Mouse (Mus musculus) limb, embryonic 13.5 days (tissue): ENCODE results near the gene Gsto1. TPM values are rescaled to one million over a fixed set of nuclear protein-coding genes. Genes with fewer than 3 reads are reported as not detected.
A peak's percentile ranks its signal among the peaks of the same experiment; 100 is the strongest.
"Not testable (repeated sequence)": the region's sequence is repeated elsewhere in the genome, so short reads cannot be mapped to it uniquely, and the experiment has no call there.

Source experiments
- ATAC-seq: fragments of 200-750 bp; cut with Nextera tagmentation; 2 replicates; pipeline ENCODE4 v1.8.0; 2017; ENCODE audit warnings: low read depth, moderate number of reproducible peaks, moderate TSS enrichment; ENCODE audit not compliant: low FRiP score
- H3K27ac ChIP-seq: fragments of 300-500 bp; sonication (generic); 2 replicates; pipeline ENCODE4 v1.5.1; 2015; ENCODE audit warnings: inconsistent platforms, mild to moderate bottlenecking, moderate library complexity
- H3K27me3 ChIP-seq: fragments of 300-500 bp; sonication (generic); 2 replicates; pipeline ENCODE4 v1.6.1; 2015; ENCODE audit warnings: mild to moderate bottlenecking, inconsistent platforms
- H3K36me3 ChIP-seq: fragments of 300-500 bp; sonication (generic); 2 replicates; pipeline ENCODE4 v1.6.1; 2015; ENCODE audit warnings: inconsistent platforms, mild to moderate bottlenecking, moderate library complexity
- H3K4me1 ChIP-seq: fragments of 300-500 bp; sonication (generic); 2 replicates; pipeline ENCODE4 v1.6.1; 2015; ENCODE audit warnings: inconsistent platforms
- H3K4me2 ChIP-seq: fragments of 300-500 bp; sonication (generic); replicated peaks from 2 replicates; pipeline ENCODE4 v1.6.1; 2015; ENCODE audit warnings: inconsistent platforms, mild to moderate bottlenecking, moderate library complexity
- H3K4me3 ChIP-seq: fragments of 300-500 bp; sonication (generic); 2 replicates; pipeline ENCODE4 v1.5.1; 2015; ENCODE audit warnings: moderate library complexity, mild to moderate bottlenecking, inconsistent platforms
- H3K9ac ChIP-seq: fragments of 300-500 bp; sonication (generic); 2 replicates; pipeline ENCODE4 v1.6.1; 2015; ENCODE audit warnings: mild to moderate bottlenecking, inconsistent platforms
- H3K9me3 ChIP-seq: fragments of 300-500 bp; sonication (generic); 2 replicates; pipeline ENCODE4 v1.6.1; 2016; ENCODE audit warnings: inconsistent platforms
- WGBS: fragments of 180-500 bp; shearing (Covaris S2); methylation state at CpG from one replicate; pipeline ENCODE4 v1.1.7; 2015; 5-methylcytosine and 5-hydroxymethylcytosine counted together
- polyA plus RNA-seq: library from polyadenylated mRNA; unstranded; fragments of >200 nt; fragmentation: Nextera tagmentation; extraction: Ambion mirVana; gene quantifications from 2 replicates; pipeline ENCODE4 v1.2.1, GENCODE M21; 2015

Gsto1 gene
- polyA plus RNA-seq, 1 experiment from 2014 or later: 181 TPM

DNA sequence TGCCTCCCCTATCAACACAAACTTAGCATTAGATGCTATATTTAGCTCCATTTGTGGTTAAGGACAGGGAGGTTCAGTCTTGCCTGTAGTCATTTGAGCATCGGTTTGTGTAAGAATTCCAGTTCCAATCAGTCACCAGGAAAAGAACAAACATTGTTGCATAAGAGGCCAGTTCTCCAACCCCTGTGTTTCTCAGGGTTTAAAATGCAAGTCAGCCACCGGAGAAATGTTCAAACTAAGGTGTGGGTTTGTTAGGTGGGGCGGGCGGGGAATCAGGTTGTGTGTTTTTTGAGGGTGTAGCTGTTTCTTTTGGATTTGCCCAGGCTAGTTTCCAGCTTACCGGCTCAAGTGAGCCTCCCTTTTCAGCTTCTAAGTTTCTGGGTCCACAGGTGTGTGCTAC, 20.2 kb upstream of the Gsto1 start:
- no peak for ATAC-seq
- Histone ChIP-seq H3K9ac (no peak overlapping the region), H3K9me3 (no peaks in the 10 kb centered on the region), H3K27me3 (peaks cover 11% of the 10 kb centered on the region), H3K4me1 (peaks cover 12% of the 10 kb centered on the region; the same call in 1 of the 2 replicates), H3K4me2 (no peak overlapping the region), H3K4me3 (no peak overlapping the region), H3K27ac (no peak overlapping the region), H3K36me3 (no peaks in the 10 kb centered on the region)
- WGBS: 88% methylated on average over 5 of the region's 5 CpGs

DNA sequence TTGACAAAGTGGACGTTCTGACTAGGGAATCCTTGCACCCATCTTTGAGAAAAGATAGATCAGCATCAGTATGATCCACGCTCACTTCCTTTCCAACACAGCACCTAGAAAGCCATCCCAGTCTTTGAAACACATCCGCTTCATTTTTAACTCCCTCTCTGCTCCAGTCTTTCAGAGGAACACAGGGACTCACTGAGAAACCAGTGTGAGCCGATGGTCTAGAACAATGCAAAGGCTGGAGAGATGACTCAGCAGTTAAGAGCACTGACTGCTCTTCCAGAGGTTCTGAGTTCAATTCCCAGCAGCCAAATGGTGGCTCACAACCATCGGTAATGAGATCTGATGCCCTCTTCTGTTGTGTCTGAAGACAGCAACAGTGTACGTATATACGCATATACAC, 19.0 kb upstream of the Gsto1 start:
- Histone ChIP-seq H3K9ac (no peak overlapping the region), H3K4me3 (no peak overlapping the region), H3K36me3 (no peaks in the 10 kb centered on the region), H3K27ac (no peak overlapping the region), H3K4me2 (no peak overlapping the region), H3K4me1 (peaks cover 12% of the 10 kb centered on the region; the same call in 1 of the 2 replicates), H3K9me3 (no peaks in the 10 kb centered on the region), H3K27me3 (peaks cover 11% of the 10 kb centered on the region)
- no peak for ATAC-seq
- WGBS: 85% methylated on average over 7 of the region's 7 CpGs

DNA sequence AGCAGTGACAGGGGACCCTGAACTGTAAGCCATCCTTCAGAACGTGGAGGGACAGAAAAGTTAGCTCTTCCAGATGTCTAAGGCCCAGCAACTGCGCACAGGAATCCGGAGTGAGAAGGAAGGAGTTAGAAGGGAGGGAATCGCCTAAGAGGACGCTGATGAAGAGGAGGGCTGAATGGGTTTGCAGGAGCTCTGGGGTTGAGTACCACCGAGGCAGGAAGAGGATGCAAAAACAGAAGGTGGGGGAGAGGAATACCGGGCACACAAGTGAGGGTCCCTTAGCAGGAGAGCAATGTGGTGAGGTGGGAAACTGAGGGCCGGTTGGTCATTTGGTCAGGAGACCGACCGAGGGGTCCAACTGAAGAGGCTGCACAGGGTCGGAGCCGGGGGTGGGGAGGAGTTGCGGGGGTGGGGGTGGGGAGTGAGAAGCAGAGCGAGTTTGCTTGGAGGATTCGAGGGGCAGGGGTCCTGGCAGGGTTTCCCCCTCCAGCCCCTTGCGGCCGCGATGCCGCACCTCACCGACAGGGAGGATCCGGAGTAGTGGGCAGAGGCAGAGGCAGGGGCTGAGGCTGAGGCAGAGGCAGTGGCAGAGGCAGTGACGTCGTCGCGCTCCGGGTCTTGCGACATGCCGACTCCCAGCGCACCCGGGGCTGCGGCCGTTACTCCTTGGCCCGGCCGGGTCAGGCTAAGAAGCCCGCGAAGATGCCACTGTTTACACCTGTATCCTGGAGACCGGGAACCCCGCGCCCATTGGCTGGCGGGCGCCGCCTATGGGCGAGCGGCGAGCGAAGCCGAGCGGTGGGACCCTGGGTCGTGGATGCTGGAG, 17.9 kb upstream of the Gsto1 start:
- Histone ChIP-seq H3K4me2 (peak overlapping the region; percentile 87), H3K9me3 (no peaks in the 10 kb centered on the region), H3K4me1 (peaks cover 12% of the 10 kb centered on the region; the same call in 1 of the 2 replicates), H3K27ac (no peak overlapping the region), H3K9ac (peak overlapping the region; percentile 60), H3K36me3 (no peaks in the 10 kb centered on the region), H3K4me3 (peak overlapping the region; percentile 52), H3K27me3 (peaks cover 11% of the 10 kb centered on the region)
- ATAC-seq: peak; percentile 95
- WGBS: 3% methylated on average over 49 of the region's 49 CpGs

DNA sequence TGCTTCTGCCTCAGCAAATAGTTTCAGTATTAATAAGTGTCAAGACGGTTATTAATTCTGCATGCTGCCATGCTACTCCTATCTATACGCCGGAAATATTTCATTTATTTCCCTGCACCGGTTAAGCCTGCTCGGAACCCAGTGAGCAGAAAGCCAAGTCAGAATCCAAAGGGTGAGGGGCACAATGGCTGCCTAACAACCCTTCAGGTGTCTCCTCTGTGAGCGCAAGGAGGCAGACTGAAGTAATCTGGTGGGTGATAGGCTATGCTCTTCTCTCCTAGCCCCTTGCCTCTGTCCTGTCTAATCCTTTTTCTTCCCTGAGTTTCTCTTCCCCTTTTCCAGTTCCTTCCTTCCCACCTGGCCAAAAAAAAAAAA, 17.3 kb upstream of the Gsto1 start:
- Histone ChIP-seq H3K27me3 (peaks cover 11% of the 10 kb centered on the region), H3K36me3 (no peaks in the 10 kb centered on the region), H3K4me3 (peak overlapping the region; percentile 52), H3K4me1 (peaks cover 12% of the 10 kb centered on the region; the same call in 1 of the 2 replicates), H3K9me3 (no peaks in the 10 kb centered on the region), H3K27ac (no peak overlapping the region), H3K9ac (peak overlapping the region; percentile 60; the same call in 1 of the 2 replicates), H3K4me2 (peak overlapping the region; percentile 87)
- peak; percentile 54; the same call in 1 of the 2 replicates for ATAC-seq
- WGBS: 0% methylated on average over 6 of the region's 6 CpGs

DNA sequence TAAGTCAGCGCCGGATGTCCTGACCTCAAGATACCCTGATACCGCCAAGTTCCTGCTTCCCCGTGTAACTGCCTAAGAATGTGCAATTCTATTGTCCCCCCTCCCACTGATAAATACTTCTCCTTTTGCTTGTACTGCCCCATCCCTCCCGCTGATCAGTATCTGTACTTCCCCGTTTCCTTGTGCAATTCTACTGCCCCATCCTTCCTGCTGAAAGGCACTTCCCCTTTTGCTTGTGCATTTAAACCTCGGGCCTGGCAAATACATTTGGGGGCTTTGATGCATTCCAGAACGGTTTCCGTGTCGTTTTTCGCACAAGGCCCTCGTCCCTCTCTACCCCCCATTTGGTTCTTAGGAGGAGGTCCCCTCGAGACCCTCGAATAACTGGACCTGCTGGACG, 13.5 kb upstream of the Gsto1 start:
- H3K9me3 ChIP-seq, H3K4me3 ChIP-seq, ATAC-seq, H3K4me2 ChIP-seq, H3K27ac ChIP-seq, H3K36me3 ChIP-seq, H3K9ac ChIP-seq: not testable (repeated sequence)
- WGBS: 87% methylated on average over 15 of the region's 15 CpGs
- peaks cover 11% of the 10 kb centered on the region for H3K27me3 ChIP-seq
- H3K4me1 ChIP-seq: peaks cover 12% of the 10 kb centered on the region; the same call in 1 of the 2 replicates

DNA sequence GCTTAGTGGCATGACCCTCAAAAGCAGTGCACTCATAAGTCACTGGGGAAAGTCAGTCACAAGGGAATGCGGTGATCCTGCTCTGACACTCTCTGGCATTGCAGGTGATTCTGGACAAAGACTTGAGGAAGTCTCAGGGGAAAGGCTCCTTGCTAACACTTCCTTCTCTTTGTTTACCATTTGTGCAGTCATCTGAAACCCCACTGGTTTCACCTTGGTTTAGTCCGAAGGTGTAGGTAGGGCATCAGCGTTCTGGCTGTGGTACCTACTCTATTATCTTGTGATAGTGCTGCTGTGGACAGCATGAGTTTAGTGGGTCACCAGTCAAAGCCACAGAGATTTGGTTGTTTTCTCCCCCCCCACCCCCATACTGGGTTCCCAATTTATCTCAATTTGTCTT, 5.0 kb upstream of the Gsto1 start:
- H3K27me3 ChIP-seq: no peaks in the 10 kb centered on the region
- H3K36me3 ChIP-seq: no peaks in the 10 kb centered on the region
- H3K4me1 ChIP-seq: peaks cover 9% of the 10 kb centered on the region

DNA sequence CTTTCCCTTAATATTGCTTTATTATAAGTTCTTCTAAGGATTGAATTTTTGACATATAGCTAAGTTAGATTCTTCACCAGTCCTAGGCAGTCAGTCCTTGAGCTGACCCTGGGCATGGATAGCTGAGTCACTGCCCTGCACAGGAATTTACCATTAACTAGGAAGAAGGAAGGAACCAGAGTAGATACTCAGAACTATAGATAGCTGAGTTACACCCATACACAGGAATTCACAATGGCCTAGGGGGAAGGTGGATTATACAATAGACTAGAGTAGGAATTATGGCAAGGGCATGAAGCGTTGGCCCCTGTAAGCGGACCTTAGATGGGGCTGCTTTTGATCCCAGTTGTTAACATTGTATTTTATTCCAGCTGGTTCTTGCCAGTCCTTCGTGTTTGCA, 2.6 kb upstream of the Gsto1 start:
- not testable (repeated sequence) for H3K9me3 ChIP-seq, H3K27me3 ChIP-seq, ATAC-seq, H3K36me3 ChIP-seq, H3K4me2 ChIP-seq, H3K27ac ChIP-seq, H3K9ac ChIP-seq, H3K4me3 ChIP-seq
- WGBS: 86% methylated on average over 3 of the region's 3 CpGs
- peaks cover 18% of the 10 kb centered on the region for H3K4me1 ChIP-seq

More for the DNA sequence above, 5.0 kb upstream of the Gsto1 start:
- 91% methylated on average over 3 of the region's 3 CpGs for WGBS
- H3K4me3 ChIP-seq: no peak overlapping the region
- no peak overlapping the region for H3K27ac ChIP-seq
- ATAC-seq: no peak
- no peaks in the 10 kb centered on the region for H3K9me3 ChIP-seq
- H3K4me2 ChIP-seq: no peak overlapping the region
- H3K9ac ChIP-seq: no peak overlapping the region

DNA sequence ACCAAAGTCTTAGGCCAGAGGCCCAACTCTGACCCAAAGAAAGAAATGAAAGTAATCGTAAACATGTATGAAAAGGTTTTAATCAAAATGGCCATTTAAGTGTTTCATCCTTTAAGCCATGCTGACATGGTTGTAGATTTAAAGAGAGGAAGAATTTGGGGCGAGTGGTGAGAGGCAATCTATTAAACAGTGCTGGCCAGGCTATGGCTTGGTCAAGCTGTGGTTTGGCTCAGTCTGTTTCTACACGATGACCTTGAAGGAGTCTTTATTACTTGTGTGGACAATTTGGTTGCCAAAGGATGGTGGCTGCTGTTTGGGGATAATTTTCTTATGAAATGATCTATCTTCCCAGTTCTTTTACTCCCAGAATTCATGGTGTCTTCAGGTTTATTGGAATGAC, 1.7 kb upstream of the Gsto1 start:
- Histone ChIP-seq H3K4me2 (no peak overlapping the region), H3K9ac (no peak overlapping the region), H3K27ac (no peak overlapping the region), H3K9me3 (no peaks in the 10 kb centered on the region), H3K4me3 (no peak overlapping the region), H3K27me3 (no peaks in the 10 kb centered on the region), H3K36me3 (peaks cover 9% of the 10 kb centered on the region), H3K4me1 (peaks cover 18% of the 10 kb centered on the region)
- 76% methylated on average over 3 of the region's 3 CpGs for WGBS
- no peak for ATAC-seq

DNA sequence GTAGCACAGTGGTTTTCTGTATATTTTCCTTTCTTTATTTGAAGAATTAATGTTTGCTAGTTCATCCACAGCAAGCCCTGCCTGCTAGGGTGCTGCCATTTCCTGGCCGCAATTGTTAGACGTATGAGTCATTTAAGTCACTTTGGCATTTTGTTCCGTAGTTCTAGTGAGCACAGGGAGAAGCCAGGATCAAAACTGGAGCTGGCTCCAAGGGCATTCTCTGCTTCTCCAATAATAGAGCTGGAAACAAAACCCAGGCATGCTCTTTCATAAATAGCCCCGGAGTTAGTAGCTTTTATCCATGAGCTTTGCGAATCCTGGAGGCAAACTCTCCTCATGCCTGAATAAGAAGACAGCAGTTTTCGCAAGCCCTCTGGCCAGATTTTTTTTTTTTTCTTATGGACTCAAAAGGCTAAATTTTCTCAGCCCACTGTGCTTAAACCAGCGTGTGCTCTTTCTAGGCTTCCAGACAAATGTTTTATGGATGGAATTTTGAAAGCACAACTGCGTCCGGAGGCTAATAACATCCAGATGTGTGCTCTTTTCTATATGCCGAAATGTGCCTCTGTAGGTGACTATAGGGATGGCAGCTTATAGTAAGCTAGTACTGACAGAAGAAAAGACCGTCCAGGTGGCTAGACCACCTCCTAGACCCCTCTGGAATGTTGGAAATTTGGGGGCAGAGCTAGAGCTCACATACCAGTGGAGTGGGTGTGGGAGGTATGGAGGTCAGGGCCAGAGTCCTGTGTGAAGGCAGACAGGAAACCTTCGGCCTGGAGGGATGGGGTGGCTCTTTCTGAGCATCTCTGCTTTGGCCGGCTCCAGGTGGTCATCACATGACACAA, 597 bp upstream of the Gsto1 start:
- ATAC-seq: peak; percentile 92
- Histone ChIP-seq H3K4me3 (peak overlapping the region; percentile 82), H3K9ac (peak overlapping the region; percentile 90), H3K4me1 (peaks cover 18% of the 10 kb centered on the region), H3K4me2 (peak overlapping the region; percentile 93), H3K36me3 (peaks cover 20% of the 10 kb centered on the region), H3K27me3 (no peaks in the 10 kb centered on the region), H3K27ac (peak overlapping the region; percentile 92), H3K9me3 (no peaks in the 10 kb centered on the region)
- 2% methylated on average over 13 of the region's 13 CpGs for WGBS

DNA sequence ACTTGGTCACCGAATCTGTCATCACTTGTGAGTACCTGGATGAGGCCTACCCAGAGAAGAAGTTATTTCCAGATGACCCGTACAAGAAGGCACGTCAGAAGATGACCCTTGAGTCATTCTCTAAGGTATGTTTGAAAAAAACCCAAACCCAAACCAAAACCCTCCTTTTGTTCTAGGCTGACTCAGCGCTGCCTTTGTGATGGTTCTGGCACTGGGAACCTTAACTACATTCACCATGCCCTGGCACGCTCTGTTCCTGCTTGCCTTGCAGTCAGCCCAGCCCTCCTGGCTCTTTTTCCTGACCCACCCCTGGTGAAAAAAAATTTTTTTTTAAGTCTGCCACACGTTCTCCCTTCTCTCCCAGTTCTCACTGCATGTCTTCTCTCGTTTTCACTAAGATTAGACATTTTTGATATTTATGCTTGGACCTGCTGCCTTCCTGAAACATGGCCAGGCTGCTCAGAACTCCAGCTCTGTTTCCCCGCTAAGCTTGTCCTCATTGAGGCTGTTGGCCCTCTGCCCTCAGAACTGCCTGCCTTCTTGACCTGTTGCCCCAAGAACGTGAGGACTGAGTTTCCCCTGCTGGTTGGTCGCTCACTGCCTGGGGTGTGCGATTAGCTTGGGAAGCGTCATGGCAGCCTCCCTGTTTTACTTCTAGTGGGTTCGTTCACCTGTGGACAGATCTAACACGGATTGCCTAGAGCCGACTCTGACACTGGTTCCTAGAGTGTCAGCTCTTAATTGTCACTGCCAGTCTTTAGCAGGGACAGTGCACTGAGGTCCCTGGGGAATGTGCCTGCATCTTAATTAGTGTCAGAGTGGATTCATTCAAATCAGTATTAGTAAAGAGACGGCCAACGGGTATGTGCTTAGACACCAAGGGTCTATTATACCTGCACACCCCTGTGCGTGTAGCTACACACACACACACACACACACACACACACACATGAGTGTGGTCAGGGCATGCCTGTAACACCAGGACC, 3.5 kb downstream of the Gsto1 start:
- H3K36me3 ChIP-seq: peaks cover 48% of the 10 kb centered on the region

DNA sequence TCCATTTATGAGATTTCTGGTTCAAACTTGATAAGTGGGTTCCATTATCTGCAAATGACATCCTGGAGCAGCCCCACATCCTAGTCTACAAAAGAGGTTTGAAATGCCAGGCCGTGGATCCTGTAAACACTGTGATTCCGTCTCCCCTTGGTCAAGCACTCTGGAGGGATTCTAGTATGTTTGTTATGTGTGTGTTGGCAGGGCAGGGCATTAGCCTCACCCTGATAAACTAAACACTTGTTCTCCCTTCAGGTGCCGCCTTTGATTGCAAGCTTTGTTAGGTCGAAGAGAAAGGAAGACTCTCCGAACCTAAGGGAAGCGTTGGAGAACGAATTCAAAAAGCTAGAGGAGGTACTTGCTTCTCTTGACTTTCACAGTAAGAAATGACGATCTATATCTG, 4.4 kb downstream of the Gsto1 start:
- peaks cover 57% of the 10 kb centered on the region for H3K36me3 ChIP-seq
- WGBS: 97% methylated on average over 8 of the region's 8 CpGs

More for the DNA sequence above, 3.5 kb downstream of the Gsto1 start:
- no peak for ATAC-seq
- Histone ChIP-seq H3K4me3 (no peak overlapping the region), H3K4me1 (peaks cover 15% of the 10 kb centered on the region), H3K27me3 (no peaks in the 10 kb centered on the region), H3K9me3 (no peaks in the 10 kb centered on the region), H3K4me2 (no peak overlapping the region), H3K9ac (no peak overlapping the region), H3K27ac (no peak overlapping the region)
- 84% methylated on average over 18 of the region's 18 CpGs for WGBS

More for the DNA sequence above, 4.4 kb downstream of the Gsto1 start:
- no peaks in the 10 kb centered on the region for H3K9me3 ChIP-seq
- H3K4me1 ChIP-seq: peaks cover 9% of the 10 kb centered on the region
- no peak overlapping the region for H3K9ac ChIP-seq
- H3K27me3 ChIP-seq: no peaks in the 10 kb centered on the region
- no peak overlapping the region for H3K4me2 ChIP-seq
- H3K4me3 ChIP-seq: no peak overlapping the region
- ATAC-seq: no peak
- no peak overlapping the region for H3K27ac ChIP-seq
